Mouse (Mus musculus) limb, embryonic 10.5 days (tissue): ENCODE measurements around the gene Klhl22. TPM values are rescaled to one million over a fixed set of nuclear protein-coding genes. Genes with fewer than 3 reads are reported as not detected.
A peak's percentile ranks its signal among the peaks of the same experiment; 100 is the strongest.

ENCODE experiments used
- DNase-seq: peaks from one replicate; pipeline ENCODE4 v3.0.0-alpha.2; 2017; ENCODE audit warnings: low spot score
- H3K27ac ChIP-seq: fragments of 300-500 bp; sonication (generic); 2 replicates; pipeline ENCODE4 v1.5.1; 2016; ENCODE audit warnings: mild to moderate bottlenecking
- H3K27me3 ChIP-seq: fragments of 300-500 bp; sonication (generic); 2 replicates; pipeline ENCODE4 v1.6.1; 2016; ENCODE audit warnings: low read depth, mild to moderate bottlenecking; ENCODE audit not compliant: poor library complexity, severe bottlenecking
- H3K36me3 ChIP-seq: fragments of 300-500 bp; sonication (generic); 2 replicates; pipeline ENCODE4 v1.6.1; 2016; ENCODE audit warnings: mild to moderate bottlenecking, moderate library complexity
- H3K4me1 ChIP-seq: fragments of 300-500 bp; sonication (generic); 2 replicates; pipeline ENCODE4 v1.6.1; 2016
- H3K4me3 ChIP-seq: fragments of 300-500 bp; sonication (generic); 2 replicates; pipeline ENCODE4 v1.5.1; 2016; ENCODE audit warnings: mild to moderate bottlenecking, moderate library complexity
- H3K9me3 ChIP-seq: fragments of 300-500 bp; sonication (generic); replicated peaks from 2 replicates; pipeline ENCODE4 v1.6.1; 2016; ENCODE audit warnings: mild to moderate bottlenecking
- WGBS: fragments of 180-500 bp; shearing (Covaris S2); methylation state at CpG from one replicate; pipeline ENCODE4 v1.1.7; 2016; 5-methylcytosine and 5-hydroxymethylcytosine counted together
- polyA plus RNA-seq: library from polyadenylated mRNA; unstranded; fragments of >200 nt; fragmentation: Nextera tagmentation; extraction: Ambion mirVana; gene quantifications from 2 replicates; pipeline ENCODE4 v1.2.1, GENCODE M21; 2016

Gene Klhl22
- polyA plus RNA-seq, 1 experiment from 2014 or later, result 81.3 TPM

DNA sequence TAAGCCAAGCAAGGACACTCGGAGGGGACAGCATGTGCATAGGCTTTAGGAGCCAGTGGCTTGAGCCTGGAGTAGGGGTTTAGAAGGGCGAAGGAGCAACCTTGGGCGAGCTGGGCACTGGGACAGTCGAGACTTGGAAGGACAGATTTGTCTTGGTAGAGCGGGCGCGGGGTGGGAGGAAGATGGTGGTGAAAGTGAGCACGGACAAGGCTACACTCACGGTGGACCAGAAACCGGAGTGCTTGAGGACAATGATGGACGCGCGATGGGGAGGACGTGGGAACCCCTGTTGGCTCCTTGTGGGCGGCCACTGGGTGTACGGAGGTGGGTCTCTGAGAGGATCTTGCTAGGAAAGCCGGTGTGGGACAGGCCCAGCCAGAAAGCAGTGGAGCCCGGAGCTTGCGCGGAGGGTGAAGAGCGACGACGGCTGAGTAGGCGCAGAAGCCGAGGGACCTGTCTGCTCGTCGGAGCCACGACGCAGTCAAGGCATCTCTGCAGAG lies 38.4 kb downstream of the Klhl22 start:
- peaks cover 41% of the 10 kb centered on the region for H3K36me3 ChIP-seq
- peaks cover 74% of the 10 kb centered on the region for H3K4me1 ChIP-seq
- DNase-seq, result peak; percentile 80
- WGBS, result 2% methylated on average over 29 of the region's 29 CpGs
- H3K4me3 ChIP-seq, result peak overlapping the region; percentile 78
- peak overlapping the region; percentile 99 for H3K27ac ChIP-seq
- no peaks in the 10 kb centered on the region for H3K9me3 ChIP-seq
- peaks cover 52% of the 10 kb centered on the region for H3K27me3 ChIP-seq

GRCm38 (mm10) chr16:17798321-17799180 lies 39.1 kb downstream of the Klhl22 start:
- peaks cover 41% of the 10 kb centered on the region for H3K36me3 ChIP-seq
- peaks cover 59% of the 10 kb centered on the region for H3K27me3 ChIP-seq
- H3K4me3 ChIP-seq, result peak overlapping the region; percentile 78
- peak; percentile 89 for DNase-seq
- H3K9me3 ChIP-seq, result no peaks in the 10 kb centered on the region
- H3K4me1 ChIP-seq, result peaks cover 81% of the 10 kb centered on the region
- H3K27ac ChIP-seq, result peak overlapping the region; percentile 99
- 2% methylated on average over 43 of the region's 45 CpGs for WGBS

- H3K36me3 ChIP-seq, result peaks cover 41% of the 10 kb centered on the region
- peaks cover 69% of the 10 kb centered on the region for H3K27me3 ChIP-seq
- H3K27ac ChIP-seq, result 0 out of 2 replicates have a peak overlapping the region, but pooled peaks have one; percentile 20
- peaks cover 92% of the 10 kb centered on the region for H3K4me1 ChIP-seq
- H3K9me3 ChIP-seq, result no peaks in the 10 kb centered on the region
- no peak for DNase-seq
- H3K4me3 ChIP-seq, result peak overlapping the region; percentile 78
Measured at GRCm38 (mm10) chr16:17799584-17799983, 40.2 kb downstream of the Klhl22 start.

DNA sequence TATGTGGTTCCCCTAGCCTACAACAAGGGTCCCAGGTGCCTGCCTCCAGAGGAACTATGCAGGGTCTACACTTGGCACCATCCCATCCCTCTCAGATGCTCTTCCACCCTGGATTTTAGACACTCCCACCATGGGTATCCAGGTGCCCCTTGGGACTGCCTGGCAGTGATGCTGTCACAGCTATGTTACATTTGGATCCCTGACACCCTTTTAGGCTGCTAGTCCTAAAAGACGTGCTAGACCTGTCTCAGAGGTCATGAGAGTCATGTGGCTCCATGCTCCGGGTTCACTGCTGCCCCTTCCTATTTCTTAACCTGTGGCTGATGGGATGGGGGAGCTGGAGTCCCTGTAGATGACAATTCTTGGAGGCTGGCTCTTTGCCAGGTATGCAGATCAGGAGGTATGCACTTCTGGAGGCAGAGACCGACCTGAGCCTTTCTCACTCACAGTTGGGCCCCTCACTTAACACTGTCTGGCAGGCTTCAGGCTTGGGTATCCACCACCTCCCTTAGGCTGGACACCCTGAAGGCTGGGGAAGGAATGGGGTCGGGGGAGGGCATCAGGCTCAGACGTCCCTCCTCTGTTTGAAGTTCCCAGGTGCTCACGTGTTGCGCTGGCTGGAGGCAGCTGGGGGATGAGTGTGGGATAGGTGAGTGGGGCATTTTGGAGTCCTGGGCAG lies 42.5 kb downstream of the Klhl22 start:
- Histone ChIP-seq H3K27me3 (peaks cover 85% of the 10 kb centered on the region), H3K4me3 (peak overlapping the region; percentile 47), H3K27ac (0 out of 2 replicates have a peak overlapping the region, but pooled peaks have one; percentile 71), H3K4me1 (peaks cover 98% of the 10 kb centered on the region), H3K9me3 (no peaks in the 10 kb centered on the region), H3K36me3 (peaks cover 63% of the 10 kb centered on the region)
- WGBS, result 3% methylated on average over 7 of the region's 7 CpGs
- peak; percentile 38 for DNase-seq

GRCm38 (mm10) chr16:17802456-17802838 lies 43.0 kb downstream of the Klhl22 start:
- peak overlapping the region; percentile 71 for H3K27ac ChIP-seq
- peak overlapping the region; percentile 47 for H3K4me3 ChIP-seq
- WGBS, result 5% methylated on average over 18 of the region's 18 CpGs
- DNase-seq, result no peak
- peaks cover 87% of the 10 kb centered on the region for H3K27me3 ChIP-seq
- peaks cover 99% of the 10 kb centered on the region for H3K4me1 ChIP-seq
- no peaks in the 10 kb centered on the region for H3K9me3 ChIP-seq
- H3K36me3 ChIP-seq, result peaks cover 68% of the 10 kb centered on the region

GRCm38 (mm10) chr16:17802839-17803674 lies 43.6 kb downstream of the Klhl22 start:
- DNase-seq, result peak; percentile 71
- WGBS, result 3% methylated on average over 83 of the region's 83 CpGs
- H3K9me3 ChIP-seq, result no peaks in the 10 kb centered on the region
- peaks cover 99% of the 10 kb centered on the region for H3K4me1 ChIP-seq
- peak overlapping the region; percentile 71 for H3K27ac ChIP-seq
- peak overlapping the region; percentile 47 for H3K4me3 ChIP-seq
- H3K36me3 ChIP-seq, result peaks cover 75% of the 10 kb centered on the region
- H3K27me3 ChIP-seq, result peaks cover 87% of the 10 kb centered on the region

GRCm38 (mm10) chr16:17803675-17804448 lies 44.4 kb downstream of the Klhl22 start:
- peak overlapping the region; percentile 47 for H3K4me3 ChIP-seq
- DNase-seq, result no peak
- no peaks in the 10 kb centered on the region for H3K9me3 ChIP-seq
- peak overlapping the region; percentile 69 for H3K27ac ChIP-seq
- WGBS, result 6% methylated on average over 33 of the region's 33 CpGs
- peaks cover 81% of the 10 kb centered on the region for H3K36me3 ChIP-seq
- peaks cover 98% of the 10 kb centered on the region for H3K4me1 ChIP-seq
- peaks cover 82% of the 10 kb centered on the region for H3K27me3 ChIP-seq

DNA sequence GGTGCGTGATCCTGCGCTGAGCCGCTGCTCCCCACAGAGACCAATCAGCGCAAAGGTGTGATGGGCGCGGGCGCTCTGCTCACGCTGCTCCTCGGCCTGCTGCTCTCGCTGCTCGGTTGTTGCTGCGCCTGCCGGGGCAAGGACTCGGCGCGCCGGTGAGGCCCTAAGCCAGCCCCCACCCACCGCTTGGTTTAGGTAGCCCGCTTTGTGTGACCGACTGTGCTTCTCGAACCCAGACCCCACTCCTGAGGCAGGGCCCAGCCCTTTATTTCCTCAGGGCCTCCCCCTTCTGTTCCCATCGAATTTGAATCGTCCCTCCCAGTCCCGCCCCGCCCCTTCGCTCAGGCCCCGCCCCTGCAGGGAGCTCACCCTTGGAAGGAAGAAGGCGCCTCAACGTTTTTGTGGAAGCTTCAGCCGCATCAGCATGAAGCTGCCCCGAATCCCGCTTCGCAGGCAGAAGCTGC lies 45.1 kb downstream of the Klhl22 start:
- peaks cover 98% of the 10 kb centered on the region for H3K4me1 ChIP-seq
- H3K4me3 ChIP-seq, result peak overlapping the region; percentile 43
- peak overlapping the region; percentile 69 for H3K27ac ChIP-seq
- H3K36me3 ChIP-seq, result peaks cover 75% of the 10 kb centered on the region
- peaks cover 76% of the 10 kb centered on the region for H3K27me3 ChIP-seq
- H3K9me3 ChIP-seq, result no peaks in the 10 kb centered on the region
- peak; percentile 86 for DNase-seq
- WGBS, result under 1% methylated on average over 33 of the region's 33 CpGs

- Histone ChIP-seq H3K9me3 (no peaks in the 10 kb centered on the region), H3K4me3 (peak overlapping the region; percentile 43), H3K36me3 (peaks cover 72% of the 10 kb centered on the region), H3K4me1 (peaks cover 98% of the 10 kb centered on the region), H3K27ac (peak overlapping the region; percentile 69; the same call in 1 of the 2 replicates), H3K27me3 (peaks cover 71% of the 10 kb centered on the region)
- 7% methylated on average over 7 of the region's 7 CpGs for WGBS
- DNase-seq, result no peak
Measured at GRCm38 (mm10) chr16:17804982-17805381, 45.6 kb downstream of the Klhl22 start.

- Histone ChIP-seq H3K36me3 (peaks cover 62% of the 10 kb centered on the region), H3K9me3 (no peaks in the 10 kb centered on the region), H3K27ac (peak overlapping the region; percentile 92), H3K4me3 (peak overlapping the region; percentile 53), H3K4me1 (peaks cover 91% of the 10 kb centered on the region), H3K27me3 (peaks cover 54% of the 10 kb centered on the region)
- 2% methylated on average over 50 of the region's 50 CpGs for WGBS
- peak; percentile 74 for DNase-seq
Measured at GRCm38 (mm10) chr16:17806581-17807191, 47.3 kb downstream of the Klhl22 start.

DNA sequence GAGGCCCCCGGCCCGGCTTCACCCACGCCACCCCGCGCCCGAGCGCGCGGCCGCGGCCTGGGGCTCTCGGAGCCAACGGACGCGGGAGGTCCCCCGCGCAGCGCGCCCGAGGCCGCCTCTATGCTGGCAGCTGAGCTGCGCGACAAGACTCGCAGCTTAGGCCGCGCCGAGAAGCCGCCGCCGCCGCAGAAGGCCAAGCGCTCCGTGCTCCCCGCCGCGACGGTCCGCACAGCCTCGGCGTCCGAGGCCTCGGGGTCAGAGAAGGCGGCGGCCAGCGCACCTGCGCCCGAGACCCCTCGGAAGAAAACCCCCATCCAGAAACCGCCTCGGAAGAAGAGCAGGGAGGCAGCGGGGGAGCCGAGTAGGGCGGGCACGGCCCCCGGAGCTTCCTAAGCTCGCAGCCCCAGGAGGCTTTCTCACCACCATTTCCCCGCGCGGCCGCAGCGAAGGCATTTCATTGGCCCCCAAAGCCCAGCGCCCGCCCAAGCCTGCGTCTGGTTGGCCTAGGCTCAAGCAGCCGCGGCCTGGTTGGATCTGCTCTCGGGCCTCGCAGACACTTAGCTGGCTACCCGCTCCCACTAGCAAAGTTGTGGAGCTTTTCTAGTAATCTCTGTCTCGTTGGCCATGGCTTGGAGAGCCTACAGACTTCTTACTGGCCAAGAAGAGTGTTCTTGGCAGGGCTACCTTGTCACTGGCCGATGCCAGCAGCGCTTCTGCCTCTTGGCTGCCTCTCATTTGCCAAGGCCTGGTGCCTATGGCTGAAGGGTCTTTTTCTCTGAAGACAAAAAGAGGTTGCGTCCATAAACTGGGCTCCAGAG lies 48.0 kb downstream of the Klhl22 start:
- Histone ChIP-seq H3K9me3 (no peaks in the 10 kb centered on the region), H3K27me3 (peaks cover 47% of the 10 kb centered on the region), H3K4me3 (peak overlapping the region; percentile 53), H3K36me3 (peaks cover 60% of the 10 kb centered on the region), H3K4me1 (peaks cover 84% of the 10 kb centered on the region), H3K27ac (peak overlapping the region; percentile 92)
- DNase-seq, result peak; percentile 91
- 3% methylated on average over 73 of the region's 73 CpGs for WGBS
